Mouse (Mus musculus) limb, embryonic 11.5 days (tissue): ENCODE results near the gene Tcp10a. TPM values are rescaled to one million over a fixed set of nuclear protein-coding genes. Genes with fewer than 3 reads are reported as not detected.
"Not testable (repeated sequence)": the region's sequence is repeated elsewhere in the genome, so short reads cannot be mapped to it uniquely, and the experiment has no call there.

Experiments used
- ATAC-seq: fragments of 200-750 bp; cut with Nextera tagmentation; 2 replicates; pipeline ENCODE4 v1.8.0; 2017; ENCODE audit warnings: low read depth; ENCODE audit not compliant: insufficient number of reproducible peaks, low FRiP score, low TSS enrichment
- DNase-seq: peaks from one replicate; pipeline ENCODE4 v3.0.0-alpha.2; 2015; ENCODE audit warnings: low spot score
- H3K27ac ChIP-seq: fragments of 300-500 bp; sonication (generic); replicated peaks from 2 replicates; pipeline ENCODE4 v1.5.1; 2014; ENCODE audit warnings: low read depth, mild to moderate bottlenecking, low read length
- H3K27me3 ChIP-seq: fragments of 300-500 bp; sonication (generic); 2 replicates; pipeline ENCODE4 v1.6.1; 2014; ENCODE audit warnings: mild to moderate bottlenecking, low read length, mixed read lengths; ENCODE audit not compliant: control insufficient read depth, insufficient read depth
- H3K36me3 ChIP-seq: fragments of 300-500 bp; sonication (generic); 2 replicates; pipeline ENCODE4 v1.6.1; 2014; ENCODE audit warnings: mild to moderate bottlenecking, low read length, moderate library complexity, mixed read lengths; ENCODE audit not compliant: control insufficient read depth, insufficient read depth
- H3K4me1 ChIP-seq: fragments of 300-500 bp; sonication (generic); 2 replicates; pipeline ENCODE4 v1.6.1; 2014; ENCODE audit warnings: low read length, mixed read lengths; ENCODE audit not compliant: control insufficient read depth, insufficient read depth
- H3K4me2 ChIP-seq: fragments of 300-500 bp; sonication (generic); 2 replicates; pipeline ENCODE4 v1.6.1; 2014; ENCODE audit warnings: low read depth, mild to moderate bottlenecking, moderate library complexity; ENCODE audit not compliant: severe bottlenecking
- H3K4me3 ChIP-seq: fragments of 300-500 bp; sonication (generic); 2 replicates; pipeline ENCODE4 v1.5.1; 2014; ENCODE audit warnings: low read depth, low read length
- H3K9ac ChIP-seq: fragments of 300-500 bp; sonication (generic); 2 replicates; pipeline ENCODE4 v1.6.1; 2014; ENCODE audit warnings: mild to moderate bottlenecking, low read length
- H3K9me3 ChIP-seq: fragments of 300-500 bp; sonication (generic); 2 replicates; pipeline ENCODE4 v1.6.1; 2016; ENCODE audit warnings: low read length; ENCODE audit not compliant: control insufficient read depth
- WGBS: fragments of 180-500 bp; shearing (Covaris S2); extraction: QIAGEN DNeasy Blood & Tissue Kit; methylation state at CpG from one replicate; pipeline ENCODE4 v1.1.7; 2014; 5-methylcytosine and 5-hydroxymethylcytosine counted together
- polyA plus RNA-seq: library from polyadenylated mRNA; unstranded; fragments of >200 nt; fragmentation: Nextera tagmentation; extraction: Ambion mirVana; gene quantifications from 2 replicates; pipeline ENCODE4 v1.2.1, GENCODE M21; 2014

Tcp10a gene
- polyA plus RNA-seq, 1 experiment from 2014 or later: not detected

GRCm38 (mm10) chr17:7359806-7360205 lies 35.4 kb downstream of the Tcp10a start:
- not testable (repeated sequence) for DNase-seq, H3K4me3 ChIP-seq, H3K36me3 ChIP-seq, H3K9me3 ChIP-seq, H3K9ac ChIP-seq, H3K27ac ChIP-seq, ATAC-seq, H3K27me3 ChIP-seq, H3K4me1 ChIP-seq, H3K4me2 ChIP-seq
- 90% methylated on average over 4 of the region's 4 CpGs for WGBS

- H3K9ac ChIP-seq, H3K4me2 ChIP-seq, H3K4me1 ChIP-seq, H3K9me3 ChIP-seq, H3K4me3 ChIP-seq, ATAC-seq, H3K27me3 ChIP-seq, DNase-seq, H3K27ac ChIP-seq, H3K36me3 ChIP-seq: not testable (repeated sequence)
- 88% methylated on average over 9 of the region's 9 CpGs for WGBS
Measured at GRCm38 (mm10) chr17:7360749-7361465, 36.5 kb downstream of the Tcp10a start.

DNA sequence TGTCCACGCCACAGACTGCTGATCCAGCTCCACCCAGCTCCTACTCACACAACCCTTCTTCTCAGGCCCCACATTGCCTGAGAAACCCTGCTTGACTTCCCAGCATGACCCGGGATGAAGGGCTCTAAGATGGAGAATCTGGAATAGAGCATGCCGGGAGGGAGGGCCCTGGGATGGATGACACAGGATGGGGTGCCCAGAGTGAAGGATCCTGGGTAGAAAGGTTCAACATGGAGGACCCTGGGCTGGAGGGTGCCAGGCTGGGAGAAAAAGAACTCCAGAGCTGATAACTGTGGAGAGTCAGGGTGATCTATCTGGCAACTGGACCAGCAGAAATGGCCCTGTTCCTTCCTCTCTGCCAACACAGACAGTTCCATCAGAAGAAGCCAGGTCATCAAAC lies 41.2 kb downstream of the Tcp10a start:
- H3K4me2 ChIP-seq, H3K9ac ChIP-seq, DNase-seq, H3K36me3 ChIP-seq, H3K9me3 ChIP-seq, H3K27ac ChIP-seq, H3K4me3 ChIP-seq, H3K4me1 ChIP-seq, ATAC-seq, H3K27me3 ChIP-seq: not testable (repeated sequence)
- WGBS: 100% methylated on average over 1 of the region's 3 CpGs

GRCm38 (mm10) chr17:7366265-7366664 lies 41.8 kb downstream of the Tcp10a start:
- ATAC-seq, H3K4me2 ChIP-seq, H3K36me3 ChIP-seq, H3K9ac ChIP-seq, H3K4me1 ChIP-seq, H3K27ac ChIP-seq, DNase-seq, H3K4me3 ChIP-seq, H3K9me3 ChIP-seq, H3K27me3 ChIP-seq: not testable (repeated sequence)
- no CpG with 5 or more reads among the region's 1 CpGs for WGBS

- not testable (repeated sequence) for H3K4me3 ChIP-seq, H3K36me3 ChIP-seq, ATAC-seq, H3K27me3 ChIP-seq, H3K9ac ChIP-seq, DNase-seq, H3K9me3 ChIP-seq, H3K4me1 ChIP-seq, H3K4me2 ChIP-seq, H3K27ac ChIP-seq
- 65% methylated on average over 5 of the region's 7 CpGs for WGBS
Measured at GRCm38 (mm10) chr17:7366676-7367374, 42.4 kb downstream of the Tcp10a start.

DNA sequence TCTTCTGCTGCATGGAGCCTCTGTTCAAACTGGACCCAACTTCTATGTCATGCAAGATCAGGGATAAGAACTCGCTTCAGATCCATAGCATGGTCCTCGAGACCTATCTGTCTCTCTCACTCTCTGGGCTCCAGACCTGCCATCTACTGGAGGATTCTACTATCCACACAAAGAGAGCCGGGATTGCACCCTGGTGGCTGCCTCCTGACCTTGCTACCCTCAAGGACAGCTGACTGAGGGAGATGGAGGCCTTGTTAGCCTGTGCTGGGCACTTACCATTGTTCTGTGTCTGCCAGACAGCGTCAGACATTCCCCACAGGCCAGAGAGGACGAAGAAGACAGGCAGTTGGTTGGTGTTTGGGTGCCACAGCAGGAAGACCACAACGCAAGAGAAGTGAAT lies 45.0 kb downstream of the Tcp10a start:
- not testable (repeated sequence) for ATAC-seq, H3K36me3 ChIP-seq, H3K4me3 ChIP-seq, H3K27me3 ChIP-seq, H3K4me2 ChIP-seq, H3K9ac ChIP-seq, H3K4me1 ChIP-seq, H3K9me3 ChIP-seq, DNase-seq, H3K27ac ChIP-seq
- 81% methylated on average over 5 of the region's 6 CpGs for WGBS

DNA sequence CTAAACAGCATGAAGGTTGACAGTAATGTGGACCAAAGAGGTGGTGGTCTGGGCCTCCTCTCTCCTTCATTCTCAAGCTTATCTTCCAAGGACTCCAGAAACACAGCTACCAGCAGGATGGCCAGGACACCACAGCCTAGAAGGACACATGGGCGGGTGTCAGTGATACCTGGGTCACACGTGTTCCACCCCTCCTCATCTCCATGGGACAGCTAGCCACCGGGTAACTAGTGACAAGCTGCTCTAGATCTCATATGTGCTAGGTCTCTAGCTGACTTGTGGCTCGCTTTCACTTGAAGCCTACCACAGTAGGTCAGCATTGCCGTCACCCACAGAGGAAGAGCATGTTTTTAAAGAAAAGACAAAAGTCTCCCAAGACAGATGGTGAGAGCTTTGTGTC lies 47.4 kb downstream of the Tcp10a start, which contains the start of gene Gm49630:
Gene Gm49630 (minus strand): TSS at position 101 of the 400 bp plus-strand sequence.
- not testable (repeated sequence) for H3K9ac ChIP-seq, H3K9me3 ChIP-seq, DNase-seq, H3K27me3 ChIP-seq, H3K4me2 ChIP-seq, H3K4me1 ChIP-seq, H3K4me3 ChIP-seq, ATAC-seq, H3K36me3 ChIP-seq, H3K27ac ChIP-seq
- WGBS: 80% methylated on average over 1 of the region's 5 CpGs

DNA sequence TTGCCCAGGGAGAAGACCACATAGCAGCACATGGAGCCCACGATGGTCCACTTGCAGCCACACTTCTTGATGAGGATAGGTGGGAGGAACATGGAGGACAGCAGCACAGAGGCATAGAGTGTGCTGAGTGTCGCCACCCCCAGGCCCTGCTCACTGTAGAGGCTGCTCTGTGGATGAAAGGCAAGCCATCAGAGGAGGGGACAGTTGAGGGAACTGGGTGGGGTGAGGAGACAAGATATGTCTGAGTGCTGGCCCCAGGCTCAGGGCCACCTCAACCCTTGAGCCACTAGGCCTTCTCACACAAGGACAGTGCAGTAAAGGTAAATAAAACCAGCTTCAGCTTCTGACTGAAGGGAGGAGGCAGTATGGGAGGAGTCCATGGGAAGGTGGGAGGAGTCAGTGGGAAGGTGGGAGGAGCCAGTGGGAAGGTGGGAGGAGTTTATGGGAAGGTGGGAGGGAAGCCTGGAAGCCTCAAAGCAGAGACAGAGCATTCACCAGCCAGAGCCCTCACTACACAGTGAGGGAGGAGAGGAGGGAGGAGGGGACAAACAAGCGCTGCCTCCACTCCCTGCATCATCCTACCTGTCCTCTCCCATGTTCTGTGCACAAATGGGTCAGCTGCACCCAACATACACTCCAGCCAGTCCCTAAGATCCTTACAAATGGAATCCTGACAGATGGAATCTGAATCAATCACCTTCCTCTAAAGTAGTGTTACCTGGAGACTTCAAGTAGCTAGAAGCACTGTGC lies 52.7 kb downstream of the Tcp10a start:
- not testable (repeated sequence) for H3K27me3 ChIP-seq, H3K36me3 ChIP-seq, DNase-seq, H3K4me1 ChIP-seq, H3K9me3 ChIP-seq, H3K4me2 ChIP-seq, H3K27ac ChIP-seq, H3K4me3 ChIP-seq, H3K9ac ChIP-seq
- 92% methylated on average over 1 of the region's 3 CpGs for WGBS
- ATAC-seq: peak; percentile 26; the same call in 1 of the 2 replicates
